Mouse (Mus musculus) intestine, embryonic 15.5 days (tissue): ENCODE results near the gene Olfr316. TPM values are rescaled to one million over a fixed set of nuclear protein-coding genes. Genes with fewer than 3 reads are reported as not detected.

Source experiments
- polyA plus RNA-seq: library from polyadenylated mRNA; unstranded; fragments of >200 nt; fragmentation: Nextera tagmentation; extraction: Ambion mirVana; gene quantifications from 2 replicates; pipeline ENCODE4 v1.2.1, GENCODE M21; 2015

The Olfr316 gene
- polyA plus RNA-seq, 1 experiment from 2014 or later = not detected

Other genes starting within 250 kb of the Olfr316 start
- gene Olfr330, start 217.9 kb upstream of the Olfr316 start, polyA plus RNA-seq = not detected in 2 replicates
- gene Olfr329-ps, start 206.3 kb upstream of the Olfr316 start, polyA plus RNA-seq = not detected in 2 replicates
- gene Olfr328, start 197.1 kb upstream of the Olfr316 start, polyA plus RNA-seq = 0.05 TPM in 1 of 2 replicates, not detected in the other
- not detected in 2 replicates for gene Olfr224, start 182.2 kb upstream of the Olfr316 start, polyA plus RNA-seq
- not detected in 2 replicates for gene Olfr325, start 175.0 kb upstream of the Olfr316 start, polyA plus RNA-seq
- gene Olfr324, start 157.6 kb upstream of the Olfr316 start, polyA plus RNA-seq = not detected in 2 replicates
- 0.19 TPM in 1 of 2 replicates, not detected in the other for gene 2210407C18Rik, start 136.7 kb upstream of the Olfr316 start, polyA plus RNA-seq
- gene Olfr323, start 122.2 kb upstream of the Olfr316 start, polyA plus RNA-seq = not detected in 2 replicates
- gene Trim58, start 112.3 kb upstream of the Olfr316 start, polyA plus RNA-seq = 0.16 and 0.23 TPM in 2 replicates
- not detected in 2 replicates for gene Olfr322, start 94.0 kb upstream of the Olfr316 start, polyA plus RNA-seq
- not detected in 2 replicates for gene Olfr320, start 71.6 kb upstream of the Olfr316 start, polyA plus RNA-seq
- not detected in 2 replicates for gene Olfr319, start 53.6 kb upstream of the Olfr316 start, polyA plus RNA-seq
- gene Olfr318, start 28.7 kb upstream of the Olfr316 start, polyA plus RNA-seq = not detected in 2 replicates
- not detected in 2 replicates for gene Olfr317, start 13.5 kb upstream of the Olfr316 start, polyA plus RNA-seq
- gene Olfr315, start 20.5 kb downstream of the Olfr316 start, polyA plus RNA-seq = not detected in 2 replicates
- gene Olfr314, start 30.2 kb downstream of the Olfr316 start, polyA plus RNA-seq = not detected in 2 replicates
- 16.8 and 17.2 TPM in 2 replicates for gene Fam183b, start 49.2 kb downstream of the Olfr316 start, polyA plus RNA-seq
- not detected in 2 replicates for gene Olfr313, start 62.3 kb downstream of the Olfr316 start, polyA plus RNA-seq
- gene Olfr312, start 76.5 kb downstream of the Olfr316 start, polyA plus RNA-seq = not detected in 2 replicates
- not detected in 2 replicates for gene Olfr311, start 86.5 kb downstream of the Olfr316 start, polyA plus RNA-seq
- gene Gm12258, start 94.4 kb downstream of the Olfr316 start, polyA plus RNA-seq = 5.4 and 6.1 TPM in 2 replicates
- 6.1 and 7.3 TPM in 2 replicates for gene 2810021J22Rik, start 114.5 kb downstream of the Olfr316 start, polyA plus RNA-seq
- gene Zfp39, start 151.5 kb downstream of the Olfr316 start, polyA plus RNA-seq = 3.7 and 4.6 TPM in 2 replicates
- gene Btnl10, start 165.2 kb downstream of the Olfr316 start, polyA plus RNA-seq = 0.27 and 0.34 TPM in 2 replicates
- gene Rnf187, start 186.2 kb downstream of the Olfr316 start, polyA plus RNA-seq = 201 and 207 TPM in 2 replicates
- gene Hist3h2ba, start 196.2 kb downstream of the Olfr316 start, polyA plus RNA-seq = 39.9 and 40.0 TPM in 2 replicates
- 27.2 and 28.3 TPM in 2 replicates for gene Hist3h2a, start 202.0 kb downstream of the Olfr316 start, polyA plus RNA-seq
- gene Trim17, start 202.0 kb downstream of the Olfr316 start, polyA plus RNA-seq = 0.16 and 0.35 TPM in 2 replicates
- 16.0 and 17.0 TPM in 2 replicates for gene Trim11, start 225.4 kb downstream of the Olfr316 start, polyA plus RNA-seq